Mouse (Mus musculus): Measurements from ENCODE around the gene Wdfy1. TPM values are rescaled to one million over a fixed set of nuclear protein-coding genes. Genes with fewer than 3 reads are reported as not detected.
A peak's percentile ranks its signal among the peaks of the same experiment; 100 is the strongest.

Gene Wdfy1
- polyA plus RNA-seq, 1 experiment from 2014 or later: 113 TPM

GRCm38 (mm10) chr1:79782433-79782832 is 6.5 kb upstream of the Wdfy1 start:
- H3K4me3 ChIP-seq (replicated peaks): no peak overlapping the region
- no peak for ATAC-seq
- no peak overlapping the region for H3K4me2 ChIP-seq (replicated peaks)
- no peaks in the 10 kb centered on the region for H3K9me3 ChIP-seq
- peaks cover 63% of the 10 kb centered on the region for H3K36me3 ChIP-seq
- H3K9ac ChIP-seq (replicated peaks): no peak overlapping the region
- H3K27me3 ChIP-seq: no peaks in the 10 kb centered on the region
- 83% methylated on average over 3 of the region's 3 CpGs for WGBS
- H3K27ac ChIP-seq: no peak overlapping the region
- peaks cover 9% of the 10 kb centered on the region; the same call in 1 of the 2 replicates for H3K4me1 ChIP-seq (replicated peaks)

DNA sequence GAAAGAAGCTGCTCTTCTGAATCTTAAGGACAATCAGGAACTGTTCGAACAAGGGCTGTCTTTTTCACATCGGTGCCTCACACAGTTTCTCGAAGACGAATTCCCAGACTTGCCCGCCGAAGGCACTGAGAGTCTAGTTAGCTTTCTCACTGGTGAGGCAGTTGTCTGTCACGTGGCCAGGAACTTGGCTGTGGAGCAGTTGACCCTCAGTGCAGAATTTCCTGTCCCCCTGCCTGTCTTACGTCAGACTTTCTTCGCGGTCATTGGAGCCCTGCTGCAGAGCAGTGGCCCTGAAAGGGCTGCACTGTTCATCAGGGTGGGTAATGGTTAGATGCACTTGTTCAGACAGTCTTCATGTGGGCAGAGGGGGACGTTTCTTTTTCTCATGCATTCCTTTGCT is 2.1 kb upstream of the Wdfy1 start:
- no peak overlapping the region for H3K4me3 ChIP-seq (replicated peaks)
- no peak overlapping the region for H3K9ac ChIP-seq (replicated peaks)
- 90% methylated on average over 11 of the region's 11 CpGs for WGBS
- H3K4me2 ChIP-seq (replicated peaks): no peak overlapping the region
- ATAC-seq: no peak
- peaks cover 15% of the 10 kb centered on the region; the same call in 1 of the 2 replicates for H3K4me1 ChIP-seq (replicated peaks)
- H3K36me3 ChIP-seq: peaks cover 50% of the 10 kb centered on the region
- no peak overlapping the region for H3K27ac ChIP-seq
- H3K9me3 ChIP-seq: no peaks in the 10 kb centered on the region
- H3K27me3 ChIP-seq: no peaks in the 10 kb centered on the region

DNA sequence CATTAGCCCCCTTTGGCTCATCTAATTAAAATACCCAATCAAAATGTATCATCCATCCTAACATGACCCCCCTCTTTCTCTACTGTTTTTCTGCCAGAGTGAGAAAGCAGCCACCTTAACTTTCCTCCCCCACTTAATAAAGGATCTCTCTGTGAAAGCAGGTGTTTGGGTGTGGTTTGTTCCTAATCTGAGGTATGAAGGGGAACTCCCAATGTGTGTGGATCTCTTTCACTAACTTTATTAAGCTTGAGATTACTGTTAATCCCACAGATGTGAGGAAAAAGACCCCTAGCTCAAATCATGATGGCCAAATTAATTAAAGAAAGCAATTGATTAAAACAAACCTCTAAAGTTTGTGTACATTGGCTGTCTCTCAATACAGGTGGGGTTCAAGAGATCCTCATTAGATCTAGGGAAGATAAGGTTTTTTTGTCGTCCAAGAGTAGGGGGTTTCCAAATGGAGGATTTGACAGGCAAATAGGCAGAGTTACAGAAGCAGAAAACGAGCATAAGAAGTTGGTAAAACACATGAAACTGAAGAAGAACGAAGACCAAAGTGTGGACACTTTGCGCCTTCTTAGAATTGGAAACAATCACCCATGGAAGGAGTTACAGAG is 1.7 kb downstream of the Wdfy1 start:
- peaks cover 14% of the 10 kb centered on the region for H3K36me3 ChIP-seq
- no peak overlapping the region for H3K9ac ChIP-seq (replicated peaks)
- ATAC-seq: no peak

GRCm38 (mm10) chr1:79768231-79768630 is 7.7 kb downstream of the Wdfy1 start:
- Histone ChIP-seq H3K4me2 (replicated peaks) (no peak overlapping the region), H3K27me3 (no peaks in the 10 kb centered on the region)

More for the DNA sequence above, 1.7 kb downstream of the Wdfy1 start:
- Histone ChIP-seq H3K9me3 (no peaks in the 10 kb centered on the region), H3K4me2 (replicated peaks) (no peak overlapping the region), H3K27ac (no peak overlapping the region), H3K4me3 (replicated peaks) (no peak overlapping the region), H3K27me3 (no peaks in the 10 kb centered on the region), H3K4me1 (replicated peaks) (peaks cover 15% of the 10 kb centered on the region; the same call in 1 of the 2 replicates)
- WGBS: 77% methylated on average over 4 of the region's 4 CpGs

DNA sequence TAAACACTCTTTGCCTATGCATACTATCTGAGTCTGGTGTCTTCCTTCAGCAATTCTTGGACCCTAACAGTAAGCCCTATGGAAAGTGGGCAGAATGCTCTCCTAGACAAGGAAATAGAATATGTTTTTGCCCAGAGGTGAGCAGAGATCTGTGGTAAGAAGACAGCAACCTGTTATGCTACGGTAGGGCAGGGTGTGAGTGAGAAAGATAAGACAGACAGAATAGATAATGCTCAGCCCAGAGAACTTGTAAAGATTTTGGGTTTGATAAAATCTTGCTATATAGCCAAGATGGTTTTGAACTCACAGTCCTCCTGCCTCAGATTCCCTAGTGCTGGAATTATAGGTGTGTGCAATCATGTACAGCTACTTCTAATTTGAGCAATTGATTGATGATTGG is 11.5 kb downstream of the Wdfy1 start:
- Histone ChIP-seq H3K4me1 (replicated peaks) (peaks cover 20% of the 10 kb centered on the region), H3K36me3 (no peaks in the 10 kb centered on the region), H3K9me3 (no peaks in the 10 kb centered on the region), H3K27ac (no peak overlapping the region), H3K9ac (replicated peaks) (no peak overlapping the region), H3K4me3 (replicated peaks) (no peak overlapping the region), H3K27me3 (no peaks in the 10 kb centered on the region), H3K4me2 (replicated peaks) (no peak overlapping the region)
- WGBS: 87% methylated on average over 1 of the region's 1 CpGs
- no peak for ATAC-seq

More at GRCm38 (mm10) chr1:79768231-79768630, 7.7 kb downstream of the Wdfy1 start:
- Histone ChIP-seq H3K9ac (replicated peaks) (no peak overlapping the region), H3K4me1 (replicated peaks) (no peaks in the 10 kb centered on the region), H3K4me3 (replicated peaks) (no peak overlapping the region), H3K9me3 (no peaks in the 10 kb centered on the region), H3K27ac (no peak overlapping the region), H3K36me3 (no peaks in the 10 kb centered on the region)
- ATAC-seq: no peak
- 92% methylated on average over 1 of the region's 1 CpGs for WGBS

- Histone ChIP-seq H3K4me3 (replicated peaks) (no peak overlapping the region), H3K9ac (replicated peaks) (no peak overlapping the region), H3K36me3 (no peaks in the 10 kb centered on the region), H3K27ac (no peak overlapping the region), H3K4me2 (replicated peaks) (no peak overlapping the region), H3K4me1 (replicated peaks) (peaks cover 24% of the 10 kb centered on the region), H3K9me3 (no peaks in the 10 kb centered on the region), H3K27me3 (no peaks in the 10 kb centered on the region)
- WGBS: 93% methylated on average over 2 of the region's 2 CpGs
- no peak for ATAC-seq
Observed at GRCm38 (mm10) chr1:79764031-79764430, 11.9 kb downstream of the Wdfy1 start.

- Histone ChIP-seq H3K4me3 (replicated peaks) (peak overlapping the region; percentile 87), H3K27me3 (no peaks in the 10 kb centered on the region), H3K4me1 (replicated peaks) (peaks cover 32% of the 10 kb centered on the region), H3K9me3 (no peaks in the 10 kb centered on the region), H3K4me2 (replicated peaks) (peak overlapping the region; percentile 82), H3K27ac (peak overlapping the region; percentile 53), H3K36me3 (no peaks in the 10 kb centered on the region), H3K9ac (replicated peaks) (peak overlapping the region; percentile 88)
- ATAC-seq: no peak
- 68% methylated on average over 16 of the region's 16 CpGs for WGBS
Observed at GRCm38 (mm10) chr1:79762282-79763250, 13.4 kb downstream of the Wdfy1 start.

DNA sequence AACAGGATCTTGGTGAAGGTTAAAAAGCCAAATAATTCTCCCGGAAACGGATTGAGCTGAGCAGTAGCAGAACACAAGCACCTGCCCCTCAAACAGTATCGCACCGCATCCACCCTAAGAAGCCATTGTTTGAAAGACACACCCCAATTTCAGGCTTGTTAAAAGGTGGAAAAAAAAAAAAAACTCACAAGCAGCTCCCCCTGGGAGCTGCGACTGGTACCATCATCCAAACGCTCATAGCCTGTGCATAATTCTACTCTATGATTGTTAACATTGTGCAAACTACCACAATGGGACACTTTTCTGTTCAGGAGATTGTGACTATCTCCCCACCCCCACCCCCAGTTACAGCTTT is 14.0 kb downstream of the Wdfy1 start:
- under 1% methylated on average over 6 of the region's 6 CpGs for WGBS
- Histone ChIP-seq H3K27me3 (no peaks in the 10 kb centered on the region), H3K9ac (replicated peaks) (peak overlapping the region; percentile 88), H3K9me3 (no peaks in the 10 kb centered on the region), H3K36me3 (no peaks in the 10 kb centered on the region), H3K4me3 (replicated peaks) (peak overlapping the region; percentile 87), H3K27ac (peak overlapping the region; percentile 53), H3K4me2 (replicated peaks) (peak overlapping the region; percentile 82), H3K4me1 (replicated peaks) (peaks cover 36% of the 10 kb centered on the region)
- ATAC-seq: peak; percentile 62

GRCm38 (mm10) chr1:79761106-79761916 is 14.6 kb downstream of the Wdfy1 start:
- ATAC-seq: peak; percentile 97
- Histone ChIP-seq H3K4me2 (replicated peaks) (peak overlapping the region; percentile 82), H3K27me3 (no peaks in the 10 kb centered on the region), H3K4me1 (replicated peaks) (peaks cover 36% of the 10 kb centered on the region), H3K36me3 (no peaks in the 10 kb centered on the region), H3K9me3 (no peaks in the 10 kb centered on the region), H3K4me3 (replicated peaks) (peak overlapping the region; percentile 87), H3K27ac (peak overlapping the region; percentile 56), H3K9ac (replicated peaks) (peak overlapping the region; percentile 88)
- WGBS: under 1% methylated on average over 65 of the region's 65 CpGs

GRCm38 (mm10) chr1:79760656-79761055 is 15.3 kb downstream of the Wdfy1 start:
- H3K27me3 ChIP-seq: no peaks in the 10 kb centered on the region
- peak overlapping the region; percentile 88 for H3K9ac ChIP-seq (replicated peaks)
- peak overlapping the region; percentile 87 for H3K4me3 ChIP-seq (replicated peaks)
- H3K27ac ChIP-seq: no peak overlapping the region
- no peaks in the 10 kb centered on the region for H3K9me3 ChIP-seq
- H3K36me3 ChIP-seq: no peaks in the 10 kb centered on the region
- 10% methylated on average over 11 of the region's 11 CpGs for WGBS
- H3K4me2 ChIP-seq (replicated peaks): peak overlapping the region; percentile 82
- ATAC-seq: peak; percentile 24
- peaks cover 36% of the 10 kb centered on the region for H3K4me1 ChIP-seq (replicated peaks)

GRCm38 (mm10) chr1:79759436-79759972 is 16.4 kb downstream of the Wdfy1 start:
- H3K4me2 ChIP-seq (replicated peaks): peak overlapping the region; percentile 82
- WGBS: 63% methylated on average over 5 of the region's 5 CpGs
- no peak for ATAC-seq
- no peak overlapping the region for H3K27ac ChIP-seq
- H3K4me1 ChIP-seq (replicated peaks): peaks cover 36% of the 10 kb centered on the region
- H3K9ac ChIP-seq (replicated peaks): peak overlapping the region; percentile 53
- no peaks in the 10 kb centered on the region for H3K9me3 ChIP-seq
- H3K27me3 ChIP-seq: no peaks in the 10 kb centered on the region
- H3K36me3 ChIP-seq: no peaks in the 10 kb centered on the region
- H3K4me3 ChIP-seq (replicated peaks): peak overlapping the region; percentile 24

Data from midbrain, embryonic 13.5 days (tissue).